Mouse (Mus musculus) c-Kit-positive CD71-positive TER-119-negative erythroid progenitor cells, embryonic 14.5 days (primary cell): ENCODE results near the gene Rab30.

Source experiments
- DNase-seq: peaks from one replicate; pipeline ENCODE4 v3.0.0-alpha.2; 2013; ENCODE audit warnings: low read depth

The Rab30 gene

DNA sequence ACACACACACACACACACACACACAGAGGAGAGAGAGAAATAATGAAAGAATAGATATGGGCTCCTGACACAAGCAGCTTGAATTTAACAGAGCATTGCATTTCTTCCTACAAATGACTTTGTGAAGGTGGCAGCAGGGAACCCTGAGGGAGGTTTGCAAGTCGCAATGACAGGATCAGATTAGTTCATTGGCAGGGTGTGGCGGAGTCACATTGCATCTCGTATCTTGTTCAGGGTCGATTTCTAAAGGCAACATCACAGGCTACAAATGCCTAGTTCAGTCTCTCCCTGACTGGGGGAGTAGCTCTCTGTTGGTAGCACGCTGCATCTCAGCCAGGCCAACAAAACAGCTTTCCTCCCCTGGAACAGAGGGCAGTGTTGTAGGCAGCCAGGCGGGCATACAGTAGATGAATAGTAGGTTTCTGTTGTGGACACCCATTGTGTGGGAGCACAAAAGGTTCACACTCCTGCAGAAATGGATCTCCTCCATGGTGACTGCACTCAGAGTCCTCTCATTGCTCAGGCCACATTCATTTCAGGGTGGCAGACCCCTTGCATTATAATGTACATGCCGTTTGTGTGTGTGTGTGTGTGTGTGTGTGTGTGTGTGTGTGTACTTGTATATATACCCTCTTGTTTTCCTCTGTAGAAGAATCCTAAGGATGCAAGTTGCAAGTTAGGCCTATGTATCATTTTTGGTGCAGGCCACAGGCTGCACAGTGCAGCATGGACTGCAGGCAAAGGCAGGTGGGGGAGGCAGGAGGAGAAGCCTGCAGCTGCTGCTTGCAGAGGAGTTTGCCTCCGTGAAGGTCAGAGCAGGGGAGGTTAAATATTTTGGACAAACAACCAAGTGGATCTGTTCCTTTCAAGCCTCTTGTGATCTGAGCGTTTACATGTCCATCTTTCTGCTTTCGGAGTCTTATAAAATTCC, 58.5 kb downstream of the Rab30 start:
- DNase-seq, result no peak

DNA sequence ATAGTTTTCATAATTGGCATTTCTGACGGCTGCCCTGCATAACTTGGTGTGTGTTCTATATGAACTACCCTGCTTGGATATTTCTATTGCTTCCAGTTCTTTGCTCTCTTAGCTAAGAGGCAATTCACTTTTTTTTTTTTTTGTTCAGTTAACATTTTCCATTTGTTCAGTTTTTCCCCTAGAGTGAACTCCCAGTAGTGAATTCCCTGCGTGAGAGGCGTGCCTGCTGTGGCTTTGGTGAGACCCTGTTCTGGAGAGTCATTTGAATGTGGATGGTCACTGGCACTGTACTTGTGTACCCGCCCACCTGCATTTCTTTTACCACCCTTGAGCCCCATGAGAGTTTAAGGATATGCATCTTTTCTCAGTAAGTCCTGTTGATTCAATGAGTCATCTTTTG, 60.8 kb downstream of the Rab30 start:
- no peak for DNase-seq

DNA sequence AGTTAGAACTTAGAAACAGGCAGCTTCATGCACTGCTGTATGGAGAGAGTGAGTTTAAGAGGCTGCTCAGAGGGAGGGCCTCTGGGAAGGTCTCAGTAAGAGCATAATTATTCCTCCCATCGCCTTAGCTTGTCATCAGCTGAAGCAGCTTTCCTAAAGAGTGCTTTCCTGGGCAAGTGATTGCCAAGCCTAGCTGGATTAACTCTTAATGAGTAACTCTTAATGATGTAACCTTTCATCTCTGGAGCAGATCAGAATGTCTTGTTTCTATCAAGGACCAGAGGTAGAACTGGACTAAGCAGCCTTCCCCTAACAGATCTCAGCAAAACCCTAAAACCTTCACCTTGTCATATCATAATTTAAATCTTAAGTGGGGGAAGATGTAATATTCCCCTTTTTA, 61.8 kb downstream of the Rab30 start:
- DNase-seq, result no peak

GRCm38 (mm10) chr7:92804919-92805668, 63.7 kb downstream of the Rab30 start:
- DNase-seq, result no peak

DNA sequence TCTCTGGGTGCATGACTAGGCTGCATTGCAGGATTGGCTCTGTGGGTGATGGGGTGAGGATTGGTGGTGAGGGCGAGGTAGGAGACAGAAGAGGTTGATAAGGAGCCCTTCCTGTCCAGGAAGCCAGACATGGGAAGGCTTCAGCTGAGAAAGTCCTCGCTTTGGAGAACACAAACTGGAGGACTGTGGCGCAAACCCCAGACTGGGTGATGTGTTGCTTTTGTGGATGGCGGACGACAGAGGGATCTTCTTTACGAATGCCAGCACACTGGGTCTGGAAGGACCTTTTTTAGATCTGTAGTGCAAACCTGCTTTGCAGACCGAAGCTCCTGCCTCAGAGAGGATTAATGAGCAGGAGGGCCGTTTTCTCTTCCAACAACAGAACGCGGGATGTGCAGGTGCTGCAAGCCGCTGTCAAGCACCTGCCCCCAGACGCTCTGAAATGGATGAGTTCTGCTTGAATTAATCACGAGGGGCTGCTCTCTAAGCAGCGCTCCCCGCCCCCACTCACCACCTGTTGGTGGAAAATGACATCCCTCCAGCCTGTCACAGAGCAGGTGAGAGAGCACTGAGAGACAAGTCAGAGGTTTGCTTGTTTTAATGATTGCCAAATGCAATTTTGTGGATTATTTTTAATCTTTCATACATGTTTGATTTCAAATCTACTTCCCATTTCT, 65.2 kb downstream of the Rab30 start:
- DNase-seq, result no peak

DNA sequence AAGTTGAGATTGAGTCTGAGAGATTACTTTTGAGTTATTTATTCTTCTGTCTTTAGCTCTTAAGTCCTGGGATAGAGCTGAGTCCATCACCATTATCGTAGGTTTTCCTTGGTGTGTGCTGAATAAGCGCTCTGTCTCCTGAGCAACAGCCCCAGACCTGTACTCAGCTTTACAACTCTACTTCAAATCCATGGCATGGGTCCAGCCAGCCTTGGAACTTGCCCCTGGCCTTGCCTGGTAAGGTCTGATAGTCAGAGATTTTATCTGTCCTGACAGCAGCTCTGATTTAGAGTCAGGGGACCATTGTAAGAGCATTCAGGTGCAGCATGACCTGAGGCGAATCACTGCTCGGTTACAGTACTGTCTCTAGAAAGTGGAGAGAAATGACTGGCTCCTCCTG, 66.1 kb downstream of the Rab30 start:
- DNase-seq, result no peak

DNA sequence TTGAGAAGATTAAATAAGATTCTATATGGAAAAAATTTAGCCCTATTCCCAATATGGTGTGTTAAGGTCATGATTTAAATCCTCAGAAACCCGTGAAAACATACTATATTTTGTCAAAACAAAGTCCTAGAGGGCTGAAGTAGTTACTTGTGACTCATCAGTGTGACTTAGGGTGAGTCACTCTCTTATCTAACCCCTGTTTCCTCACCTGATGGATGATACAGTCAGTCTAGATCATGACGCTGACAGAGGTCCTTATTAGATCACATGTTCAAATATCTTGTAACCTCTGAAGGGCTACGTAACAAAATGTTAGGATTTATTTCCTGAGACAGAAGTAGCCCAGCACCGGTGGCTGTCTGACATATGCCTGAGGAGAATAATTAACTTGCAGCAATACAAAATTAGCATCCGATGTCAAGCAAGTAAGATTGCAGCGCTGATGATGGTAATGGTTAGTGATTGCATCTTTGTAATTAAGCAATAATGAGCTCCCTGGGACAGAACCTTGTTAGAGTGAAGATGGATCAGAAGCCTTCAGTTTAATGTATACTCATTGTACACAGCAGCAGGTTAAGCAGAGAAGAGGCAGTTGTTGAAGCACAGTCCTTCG, 70.4 kb downstream of the Rab30 start:
- no peak for DNase-seq

GRCm38 (mm10) chr7:92817242-92817641, 75.8 kb downstream of the Rab30 start:
- no peak for DNase-seq

- DNase-seq, result no peak
Measured at GRCm38 (mm10) chr7:92817886-92818285, 76.5 kb downstream of the Rab30 start.

- no peak for DNase-seq
Measured at GRCm38 (mm10) chr7:92819656-92820055, 78.3 kb downstream of the Rab30 start.

GRCm38 (mm10) chr7:92820410-92820809, 79.0 kb downstream of the Rab30 start:
- no peak for DNase-seq

DNA sequence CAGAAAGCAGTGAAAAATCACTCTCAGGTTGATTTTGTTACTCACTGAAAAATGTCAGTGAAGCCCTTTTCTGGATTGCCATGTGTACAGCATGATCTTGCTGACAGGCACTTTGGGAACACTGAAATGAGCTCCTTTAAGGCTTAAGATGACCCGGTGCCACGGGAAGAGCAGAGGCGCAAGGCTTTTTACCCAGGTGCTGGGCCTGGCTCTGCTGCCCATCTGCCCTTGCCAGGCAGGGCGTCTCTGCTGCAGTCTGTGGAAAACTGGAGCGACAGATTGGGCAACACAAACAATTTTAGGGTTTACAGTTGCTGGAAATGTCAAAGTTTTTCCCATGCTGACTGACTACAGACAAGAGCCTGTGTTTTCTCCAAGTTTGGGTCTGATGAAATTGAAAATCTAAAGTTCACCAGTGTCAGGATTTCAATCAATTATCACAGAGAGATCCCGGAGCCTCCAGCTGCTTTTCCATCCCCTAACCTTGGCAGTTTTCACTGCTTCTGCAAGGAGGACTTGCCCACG, 79.6 kb downstream of the Rab30 start:
- DNase-seq, result no peak

DNA sequence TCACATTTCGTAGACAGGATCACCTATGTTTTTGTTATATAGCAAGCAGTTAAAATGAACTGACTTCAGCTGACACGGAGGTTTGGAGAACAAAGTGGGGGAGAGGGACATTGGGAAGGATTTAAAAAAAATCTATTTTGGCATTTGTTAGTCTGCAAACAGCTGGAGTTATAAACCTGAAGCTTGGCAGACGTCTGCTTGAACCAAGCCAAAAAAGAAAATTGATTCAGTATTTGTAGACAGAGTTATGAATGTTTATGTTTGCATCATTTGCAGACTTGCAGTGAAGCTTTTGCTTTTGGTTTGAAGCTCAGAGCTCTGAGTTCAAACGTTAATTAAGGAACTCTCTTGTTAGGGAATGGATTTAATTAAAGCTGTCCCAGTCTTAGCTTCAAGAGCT, 80.5 kb downstream of the Rab30 start:
- DNase-seq, result no peak

GRCm38 (mm10) chr7:92822409-92823101, 81.2 kb downstream of the Rab30 start:
- DNase-seq, result no peak

DNA sequence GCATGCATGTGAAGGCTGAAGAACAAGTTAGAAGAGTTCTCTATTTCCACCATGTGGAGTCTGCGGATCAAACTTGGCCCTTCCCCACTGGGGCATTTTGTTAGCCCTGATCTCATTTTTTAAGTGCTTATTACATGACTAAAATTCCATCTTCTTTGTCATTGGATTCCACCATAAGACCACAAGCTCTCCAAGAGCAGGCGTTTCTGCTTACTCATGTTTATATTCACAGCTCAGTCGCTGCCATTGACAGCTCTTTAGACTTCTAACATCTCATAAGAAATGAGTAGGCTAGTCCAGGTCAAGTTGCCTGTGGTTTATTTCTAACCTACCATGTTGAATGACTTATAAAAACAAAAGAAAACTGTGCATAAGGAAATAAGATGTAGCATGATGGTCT, 84.8 kb downstream of the Rab30 start:
- no peak for DNase-seq

DNA sequence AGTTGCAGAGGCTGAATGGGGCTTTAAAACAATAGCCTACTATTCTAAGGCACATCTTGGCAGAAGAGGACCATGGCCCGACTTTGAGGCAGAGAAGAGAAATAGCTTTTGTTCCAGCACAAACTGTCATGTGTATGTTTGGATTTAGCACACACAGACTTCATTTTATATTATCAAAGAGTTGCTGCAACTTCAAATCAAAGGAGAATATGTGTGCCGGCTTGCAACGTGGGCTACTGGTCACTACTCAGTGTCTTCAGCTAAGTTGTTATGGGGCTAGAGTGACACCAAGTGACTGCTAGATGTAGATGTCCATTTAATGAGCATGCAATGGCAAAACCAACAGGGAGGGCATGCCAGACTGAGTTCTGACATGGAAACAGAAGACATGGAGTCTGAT, 86.6 kb downstream of the Rab30 start:
- DNase-seq, result no peak

GRCm38 (mm10) chr7:92832395-92832794, 91.0 kb downstream of the Rab30 start:
- no peak for DNase-seq

GRCm38 (mm10) chr7:92834391-92834790, 93.0 kb downstream of the Rab30 start:
- no peak for DNase-seq

DNA sequence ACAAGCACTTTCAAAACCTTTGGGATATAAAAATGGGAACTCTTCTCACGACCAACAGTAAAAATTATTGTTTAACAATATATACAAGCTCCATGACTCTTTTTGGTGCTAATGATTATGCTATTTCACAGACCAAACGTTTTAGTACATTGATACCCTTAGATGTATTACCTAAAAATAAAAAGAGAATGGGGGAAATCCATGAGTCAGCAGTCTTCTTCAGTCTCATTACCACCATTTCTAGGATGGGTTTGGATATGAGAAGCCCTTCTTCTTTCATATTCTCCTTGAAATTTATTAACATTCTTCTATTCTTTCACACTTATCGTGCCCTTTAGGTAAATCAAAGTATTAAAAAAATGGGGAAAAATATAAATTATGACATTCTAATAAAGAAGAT, 95.0 kb downstream of the Rab30 start:
- no peak for DNase-seq

GRCm38 (mm10) chr7:92837226-92837625, 95.8 kb downstream of the Rab30 start:
- no peak for DNase-seq

DNA sequence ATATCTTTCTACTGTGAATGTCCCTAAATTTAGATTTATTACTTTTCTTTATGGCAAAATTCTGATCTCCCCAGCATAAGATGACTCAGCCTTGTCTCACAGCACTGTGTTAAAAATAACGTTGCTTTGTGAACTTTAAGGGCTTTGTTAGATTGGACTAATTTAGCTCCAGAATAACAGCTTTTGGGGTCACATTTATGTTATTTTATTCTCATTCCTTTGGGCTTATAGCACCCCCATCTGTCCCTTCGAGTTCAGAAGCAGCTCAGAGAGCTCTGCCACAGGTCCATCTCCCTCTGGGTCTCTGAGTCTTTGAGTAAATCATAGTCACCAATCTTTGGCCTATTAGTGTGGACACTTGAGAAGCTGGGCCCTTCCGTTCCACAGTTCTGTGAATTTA, 96.5 kb downstream of the Rab30 start:
- DNase-seq, result no peak
